Mouse (Mus musculus) liver, embryonic 14.5 days (tissue): Measurements from ENCODE around the gene Sh3rf1.

Experiments
- CTCF ChIP-seq: IDR thresholded peaks from 2 replicates; pipeline ENCODE4 v1.5.1; 2016; ENCODE audit warnings: antibody characterized with exemption, low read depth, control low read depth
- EP300 ChIP-seq: IDR thresholded peaks from 2 replicates; pipeline ENCODE4 v1.6.1; 2016; ENCODE audit warnings: antibody characterized with exemption, low read depth

GRCm38 (mm10) chr8:61295441-61295840 lies 71.8 kb downstream of the Sh3rf1 start:
- TF ChIP-seq CTCF (no peak), EP300 (no peak)
